Mouse (Mus musculus) stomach, postnatal 0 days (tissue): ENCODE measurements around the gene Lrrc3c. TPM values are rescaled to one million over a fixed set of nuclear protein-coding genes. Genes with fewer than 3 reads are reported as not detected.
A peak's percentile ranks its signal among the peaks of the same experiment; 100 is the strongest.

Source experiments
- ATAC-seq: fragments of 200-750 bp; cut with Nextera tagmentation; 2 replicates; pipeline ENCODE4 v1.8.0; 2017; ENCODE audit not compliant: low FRiP score, low TSS enrichment
- DNase-seq: peaks from one replicate; pipeline ENCODE4 v3.0.0-alpha.2; 2016; ENCODE audit warnings: low spot score
- H3K27ac ChIP-seq: fragments of 300-500 bp; sonication (generic); replicated peaks from 2 replicates; pipeline ENCODE4 v1.5.1; 2014; ENCODE audit warnings: mild to moderate bottlenecking, control low read depth
- H3K27me3 ChIP-seq: fragments of 300-500 bp; sonication (generic); 2 replicates; pipeline ENCODE4 v1.6.1; 2014; ENCODE audit warnings: low read length; ENCODE audit not compliant: control insufficient read depth, insufficient read depth
- H3K36me3 ChIP-seq: fragments of 300-500 bp; sonication (generic); 2 replicates; pipeline ENCODE4 v1.6.1; 2014; ENCODE audit warnings: low read length, mixed read lengths; ENCODE audit not compliant: control insufficient read depth, insufficient read depth
- H3K4me1 ChIP-seq: fragments of 300-500 bp; sonication (generic); replicated peaks from 2 replicates; pipeline ENCODE4 v1.6.1; 2014; ENCODE audit warnings: antibody characterized with exemption; ENCODE audit not compliant: control insufficient read depth, insufficient read depth
- H3K4me2 ChIP-seq: fragments of 300-500 bp; sonication (generic); replicated peaks from 2 replicates; pipeline ENCODE4 v1.6.1; 2014; ENCODE audit warnings: low read depth, mild to moderate bottlenecking, control low read depth, moderate library complexity
- H3K4me3 ChIP-seq: fragments of 300-500 bp; sonication (generic); 2 replicates; pipeline ENCODE4 v1.5.1; 2014; ENCODE audit warnings: low read depth, low read length, control low read depth
- H3K9ac ChIP-seq: fragments of 300-500 bp; sonication (generic); 2 replicates; pipeline ENCODE4 v1.6.1; 2014; ENCODE audit warnings: mild to moderate bottlenecking, low read length, control low read depth, mixed read lengths
- H3K9me3 ChIP-seq: fragments of 300-500 bp; sonication (generic); 2 replicates; pipeline ENCODE4 v1.6.1; 2016; ENCODE audit warnings: low read length; ENCODE audit not compliant: control insufficient read depth
- CTCF ChIP-seq: IDR thresholded peaks from 2 replicates; pipeline ENCODE4 v1.5.1; 2016; ENCODE audit warnings: antibody characterized with exemption, low read depth, mild to moderate bottlenecking, moderate library complexity
- EP300 ChIP-seq: optimal IDR thresholded peaks from 2 replicates; pipeline ENCODE3; 2016; ENCODE audit warnings: antibody characterized with exemption
- WGBS: fragments of 180-500 bp; shearing (Covaris S2); extraction: QIAGEN DNeasy Blood & Tissue Kit; methylation state at CpG from one replicate; pipeline ENCODE4 v1.1.7; 2014; 5-methylcytosine and 5-hydroxymethylcytosine counted together
- polyA plus RNA-seq: library from polyadenylated mRNA; unstranded; fragments of >200 nt; fragmentation: Nextera tagmentation; extraction: Ambion mirVana; gene quantifications from 2 replicates; pipeline ENCODE4 v1.2.1, GENCODE M21; 2015

Lrrc3c gene
- polyA plus RNA-seq, 1 experiment from 2014 or later: not detected

DNA sequence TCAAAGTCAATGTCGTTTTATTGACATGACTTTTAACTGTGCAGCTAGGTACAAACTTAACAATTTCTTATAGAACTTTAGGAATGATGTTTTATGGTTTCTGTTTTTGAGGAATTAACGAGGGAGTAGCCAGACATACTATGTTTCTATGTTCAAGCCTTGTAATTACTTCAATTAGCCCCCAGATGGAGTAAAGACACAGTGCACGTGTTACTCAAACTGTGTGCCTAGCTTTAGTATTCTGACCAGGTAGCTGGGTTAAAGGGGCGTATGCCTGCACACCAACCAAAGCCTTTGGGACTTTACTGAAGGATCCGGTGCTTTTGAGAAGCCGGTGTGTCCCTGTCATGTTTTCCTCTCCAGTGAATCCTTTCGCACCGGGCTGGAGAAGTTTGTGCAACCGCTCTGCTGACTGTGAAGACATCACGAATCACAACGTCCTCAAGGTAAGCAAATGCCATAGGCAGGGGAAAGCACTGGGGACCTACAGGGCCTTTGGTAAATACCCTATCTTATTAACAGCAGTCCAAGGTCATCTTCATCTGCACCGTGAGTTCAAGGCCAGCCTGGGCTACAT lies 42.9 kb upstream of the Lrrc3c start:
- H3K4me1 ChIP-seq: no peaks in the 10 kb centered on the region
- H3K9me3 ChIP-seq: no peaks in the 10 kb centered on the region
- H3K4me3 ChIP-seq: no peak overlapping the region
- ATAC-seq (no peak), DNase-seq (no peak)
- TF ChIP-seq CTCF (peak; percentile 71), EP300 (no peak)
- H3K9ac ChIP-seq: no peak overlapping the region
- H3K27me3 ChIP-seq: peaks cover 3% of the 10 kb centered on the region; the same call in 1 of the 2 replicates
- H3K36me3 ChIP-seq: no peaks in the 10 kb centered on the region
- no peak overlapping the region for H3K27ac ChIP-seq
- WGBS: 57% methylated on average over 12 of the region's 12 CpGs
- H3K4me2 ChIP-seq: no peak overlapping the region

DNA sequence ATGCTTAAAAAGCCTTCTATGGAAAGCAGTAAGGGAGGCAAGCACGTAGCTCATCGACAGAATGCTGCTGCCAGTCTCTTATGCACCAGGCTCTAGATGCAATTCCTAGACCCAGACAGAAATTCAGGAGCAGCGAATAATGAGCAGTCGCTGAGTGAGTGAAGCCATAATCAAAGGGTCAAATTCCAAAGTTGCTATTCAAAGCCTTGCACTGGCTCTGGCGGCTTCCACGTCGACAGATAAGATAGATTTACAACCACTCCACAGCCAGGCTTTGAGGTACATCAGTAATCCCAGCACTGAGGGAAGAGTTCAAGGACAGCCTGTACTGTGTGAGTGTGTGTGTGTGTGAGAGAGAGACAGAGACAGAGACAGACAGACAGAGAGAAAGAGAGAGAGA lies 37.1 kb upstream of the Lrrc3c start:
- no peak for ATAC-seq
- no peak for DNase-seq
- Histone ChIP-seq H3K27ac (no peak overlapping the region), H3K4me1 (no peaks in the 10 kb centered on the region), H3K4me2 (no peak overlapping the region), H3K4me3 (no peak overlapping the region), H3K27me3 (no peaks in the 10 kb centered on the region), H3K9me3 (no peaks in the 10 kb centered on the region), H3K9ac (no peak overlapping the region), H3K36me3 (no peaks in the 10 kb centered on the region)
- WGBS: 26% methylated on average over 7 of the region's 7 CpGs
- TF ChIP-seq CTCF: no peak
- TF ChIP-seq EP300: no peak

DNA sequence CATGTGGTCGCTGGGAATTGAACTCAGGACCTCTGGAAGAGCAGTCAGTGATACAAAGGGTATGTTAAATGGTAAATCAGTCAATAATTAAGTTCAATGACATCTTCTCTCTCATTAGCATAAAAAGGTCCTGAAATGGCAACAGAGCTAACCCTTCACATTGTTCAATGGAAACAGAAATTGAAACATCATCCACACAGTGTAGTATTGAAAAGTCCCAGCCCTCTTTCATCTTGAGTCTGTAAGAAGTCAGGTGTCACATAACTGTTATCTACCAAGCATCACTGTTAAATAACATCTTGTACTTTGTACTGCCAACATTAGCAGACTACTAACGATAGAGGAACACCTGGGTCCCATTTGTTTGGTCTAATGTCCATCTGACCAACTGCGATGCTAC lies 35.1 kb upstream of the Lrrc3c start:
- no peaks in the 10 kb centered on the region for H3K9me3 ChIP-seq
- no peak overlapping the region for H3K4me2 ChIP-seq
- TF ChIP-seq EP300: no peak
- no peak for TF ChIP-seq CTCF
- H3K9ac ChIP-seq: no peak overlapping the region
- no peak overlapping the region for H3K27ac ChIP-seq
- DNase-seq (no peak), ATAC-seq (no peak)
- no peak overlapping the region for H3K4me3 ChIP-seq
- WGBS: 84% methylated on average over 3 of the region's 3 CpGs
- H3K27me3 ChIP-seq: no peaks in the 10 kb centered on the region
- H3K4me1 ChIP-seq: no peaks in the 10 kb centered on the region
- no peaks in the 10 kb centered on the region for H3K36me3 ChIP-seq

DNA sequence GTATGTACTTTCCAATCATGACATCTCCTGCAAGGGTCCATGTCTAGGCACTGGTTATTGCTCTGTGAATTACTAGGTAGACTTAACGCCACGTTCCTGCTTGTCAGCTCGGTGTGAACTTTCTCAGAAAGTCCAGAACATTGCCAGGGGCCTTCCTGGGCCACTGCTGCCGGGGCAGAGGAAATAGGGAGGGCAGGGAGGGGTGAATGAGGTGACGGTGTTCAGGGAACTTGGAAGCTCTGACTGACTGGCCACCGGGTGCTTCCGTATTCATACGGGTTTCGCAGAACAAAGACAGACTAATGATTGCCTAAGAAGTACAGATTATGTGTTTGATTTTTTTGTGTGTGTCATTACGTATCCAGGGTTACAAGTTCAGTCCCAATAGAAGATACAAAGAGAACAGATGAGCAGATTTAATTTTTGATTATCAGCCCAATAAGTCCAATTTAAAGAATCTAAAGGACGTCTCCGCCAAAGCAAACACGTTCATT lies 34.1 kb upstream of the Lrrc3c start:
- no peak overlapping the region for H3K27ac ChIP-seq
- no peaks in the 10 kb centered on the region for H3K27me3 ChIP-seq
- H3K4me1 ChIP-seq: no peaks in the 10 kb centered on the region
- no peak overlapping the region for H3K9ac ChIP-seq
- H3K4me3 ChIP-seq: no peak overlapping the region
- no peak overlapping the region for H3K4me2 ChIP-seq
- peak; percentile 31 for DNase-seq
- H3K36me3 ChIP-seq: no peaks in the 10 kb centered on the region
- no peaks in the 10 kb centered on the region for H3K9me3 ChIP-seq
- whole genome bisulfite sequencing: 52% methylated on average over 13 of the region's 13 CpGs
- TF ChIP-seq EP300 (no peak), CTCF (no peak)
- no peak for ATAC-seq

DNA sequence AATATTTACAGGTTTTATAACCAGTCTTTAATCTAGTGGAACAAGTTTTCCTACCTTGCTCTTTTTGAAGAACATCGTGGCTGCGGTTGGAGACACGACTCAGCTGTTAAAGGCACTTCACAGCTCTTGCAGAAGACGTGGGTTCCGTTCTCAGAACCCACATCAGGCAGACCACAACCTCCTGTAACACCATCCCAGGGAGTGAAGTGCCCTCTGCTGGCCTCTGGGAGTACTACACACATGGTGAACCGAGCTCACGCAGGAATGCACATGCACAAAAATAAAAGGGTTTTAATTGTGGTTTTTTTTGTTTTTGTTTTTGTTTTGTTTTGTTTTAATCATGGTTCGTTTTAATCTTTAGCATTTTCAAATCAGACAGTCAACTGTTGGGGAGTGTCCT lies 29.8 kb upstream of the Lrrc3c start:
- Histone ChIP-seq H3K36me3 (no peaks in the 10 kb centered on the region), H3K4me1 (no peaks in the 10 kb centered on the region), H3K27ac (no peak overlapping the region), H3K9ac (no peak overlapping the region), H3K27me3 (no peaks in the 10 kb centered on the region), H3K4me2 (no peak overlapping the region), H3K4me3 (no peak overlapping the region), H3K9me3 (no peaks in the 10 kb centered on the region)
- DNase-seq: no peak
- no peak for TF ChIP-seq EP300
- peak; percentile 55 for TF ChIP-seq CTCF
- ATAC-seq: no peak
- 78% methylated on average over 8 of the region's 8 CpGs for WGBS

- ATAC-seq: no peak
- no peak for DNase-seq
- H3K9me3 ChIP-seq: no peaks in the 10 kb centered on the region
- H3K9ac ChIP-seq: no peak overlapping the region
- H3K36me3 ChIP-seq: no peaks in the 10 kb centered on the region
- TF ChIP-seq EP300 (no peak), CTCF (no peak)
- H3K4me3 ChIP-seq: no peak overlapping the region
- H3K27me3 ChIP-seq: no peaks in the 10 kb centered on the region
- H3K4me2 ChIP-seq: no peak overlapping the region
- H3K4me1 ChIP-seq: no peaks in the 10 kb centered on the region
- H3K27ac ChIP-seq: no peak overlapping the region
- WGBS: 74% methylated on average over 6 of the region's 6 CpGs
Measured at GRCm38 (mm10) chr11:98569461-98569860, 28.6 kb upstream of the Lrrc3c start.
